Comparison of ENCODE assay signal across 13 mouse cellular contexts in genomic region chr11:86051383-86051782, GRCm38 (mm10).
DNase-seq lines count a peak whose midpoint lies in the region; ATAC-seq and TF ChIP-seq lines count a peak whose summit lies in the region.
"Had no signal": no experiment of that assay in that cellular context is flagged by ENCODE, and none has a peak within 500 bp of the region (broad histone marks: within the 10 kb centered on the region; RNA-seq: fewer than 3 reads in every experiment).

No protein-coding gene starts in this region.

- H3K4me3 ChIP-seq in hindbrain, embryonic 10.5 days, result 0 out of 2 replicates have a peak overlapping the region, but pooled peaks have one; percentile 6
- no peak overlapping the region for H3K4me3 ChIP-seq in hindbrain, embryonic 14.5 days (replicated peaks; ENCODE audit: low read length)
- no peak overlapping the region for H3K4me3 ChIP-seq in heart, adult 2 months
- H3K4me3 ChIP-seq: heart, embryonic 12.5 days; liver, embryonic 15.5 days; neural tube, embryonic 12.5 days had no signal

- no peaks in the 10 kb centered on the region for H3K36me3 ChIP-seq in hindbrain, embryonic 10.5 days
- H3K36me3 ChIP-seq in hindbrain, embryonic 14.5 days (replicated peaks; ENCODE audit: control insufficient read depth, insufficient read depth), result no peaks in the 10 kb centered on the region
- H3K36me3 ChIP-seq in heart, adult 2 months (ENCODE audit: control insufficient read depth, insufficient read depth, low read length), result no peaks in the 10 kb centered on the region
- H3K36me3 ChIP-seq: heart, embryonic 12.5 days; liver, embryonic 15.5 days; neural tube, embryonic 12.5 days had no signal

- WGBS in hindbrain, embryonic 10.5 days, result 30% methylated on average over 6 of the region's 6 CpGs
- 15% methylated on average over 6 of the region's 6 CpGs for WGBS in hindbrain, embryonic 14.5 days
- WGBS in heart, adult 2 months, result 61% methylated on average over 6 of the region's 6 CpGs

- DNase-seq in hindbrain, embryonic 10.5 days (ENCODE audit: low spot score), result peak; percentile 54
- DNase-seq in hindbrain, embryonic 14.5 days (ENCODE audit: low spot score), result no peak
- peak; percentile 64 for DNase-seq in ZHBTc4 (ENCODE audit: low read depth, low spot score)
- DNase-seq in fibroblast of lung, adult 2 months (ENCODE audit: low read depth), result peak; percentile 8
- peak; percentile 84 for DNase-seq in mesoderm, embryonic 11.5 days (ENCODE audit: low read depth, low spot score)
- DNase-seq in heart, adult 2 months, result no peak
- no peak for DNase-seq in right cerebral cortex, postnatal 36 days (ENCODE audit: low spot score in 2 of 2)
- no peak for DNase-seq in thymus, postnatal 10 days (ENCODE audit: low spot score in 2 of 2)
- DNase-seq: thymus, postnatal 25 days had no signal

- no peak for TF ChIP-seq EP300 in heart, adult 2 months (IDR thresholded peaks at IDR 0.05; ENCODE audit: insufficient read depth, low read depth, low read length)

- no peak for TF ChIP-seq CTCF in heart, adult 2 months (IDR thresholded peaks at IDR 0.05)

- H3K27me3 ChIP-seq in hindbrain, embryonic 10.5 days (ENCODE audit: insufficient read depth, poor library complexity, severe bottlenecking), result no peaks in the 10 kb centered on the region
- no peaks in the 10 kb centered on the region for H3K27me3 ChIP-seq in hindbrain, embryonic 14.5 days (ENCODE audit: control insufficient read depth, insufficient read depth, low read length)
- H3K27me3 ChIP-seq in heart, adult 2 months (ENCODE audit: control insufficient read depth, insufficient read depth, low read length), result no peaks in the 10 kb centered on the region
- H3K27me3 ChIP-seq: heart, embryonic 12.5 days; liver, embryonic 15.5 days; neural tube, embryonic 12.5 days; Patski had no signal

- no peaks in the 10 kb centered on the region for H3K9me3 ChIP-seq in hindbrain, embryonic 10.5 days
- no peaks in the 10 kb centered on the region for H3K9me3 ChIP-seq in hindbrain, embryonic 14.5 days (ENCODE audit: control insufficient read depth, low read length)
- H3K9me3 ChIP-seq: heart, embryonic 12.5 days; liver, embryonic 15.5 days; neural tube, embryonic 12.5 days had no signal

- intact Hi-C loops in heart, adult 2 months (cut with DNase I), result no loop called here

- H3K79me2 ChIP-seq in heart, adult 2 months (replicated peaks; ENCODE audit: control insufficient read depth, insufficient read depth, low read length), result no peaks in the 10 kb centered on the region

- no peak for TF ChIP-seq POLR2A in heart, adult 2 months (IDR thresholded peaks at IDR 0.05; ENCODE audit: insufficient read depth, low read depth, low read length)

- H3K9ac ChIP-seq in hindbrain, embryonic 14.5 days, result no peak overlapping the region
- no peak overlapping the region for H3K9ac ChIP-seq in heart, adult 2 months (ENCODE audit: low read depth, low read length)
- H3K9ac ChIP-seq: heart, embryonic 12.5 days; liver, embryonic 15.5 days; neural tube, embryonic 12.5 days had no signal

- no peak for ATAC-seq in hindbrain, embryonic 14.5 days (ENCODE audit: low FRiP score)
- ATAC-seq: Patski had no signal

- peaks cover 10% of the 10 kb centered on the region for H3K4me1 ChIP-seq in hindbrain, embryonic 10.5 days (replicated peaks)
- peaks cover 3% of the 10 kb centered on the region; the same call in 1 of the 2 replicates for H3K4me1 ChIP-seq in hindbrain, embryonic 14.5 days (replicated peaks; ENCODE audit: control insufficient read depth, insufficient read depth, low read length)
- H3K4me1 ChIP-seq in heart, adult 2 months (ENCODE audit: control insufficient read depth, insufficient read depth, low read length), result no peaks in the 10 kb centered on the region
- H3K4me1 ChIP-seq: heart, embryonic 12.5 days; liver, embryonic 15.5 days; neural tube, embryonic 12.5 days had no signal

- H3K4me2 ChIP-seq in hindbrain, embryonic 14.5 days (replicated peaks), result no peak overlapping the region
- H3K4me2 ChIP-seq: heart, embryonic 12.5 days; liver, embryonic 15.5 days; neural tube, embryonic 12.5 days had no signal

- H3K27ac ChIP-seq in hindbrain, embryonic 10.5 days, result peak overlapping the region; percentile 64; the same call in 1 of the 2 replicates
- H3K27ac ChIP-seq in hindbrain, embryonic 14.5 days, result no peak overlapping the region
- no peak overlapping the region for H3K27ac ChIP-seq in heart, adult 2 months
- H3K27ac ChIP-seq: liver, embryonic 15.5 days; neural tube, embryonic 12.5 days had no signal

Comparison
In these comparisons a context has a peak if more than half of its experiments do, and no peak if none do; other contexts are left out.
1. DNase-seq: peak in hindbrain, embryonic 10.5 days (single experiment), ZHBTc4 (single experiment), fibroblast of lung, adult 2 months (single experiment) and mesoderm, embryonic 11.5 days (single experiment); none in hindbrain, embryonic 14.5 days (single experiment), heart, adult 2 months (0 of 2), right cerebral cortex, postnatal 36 days (0 of 2) and thymus, postnatal 10 days (0 of 2).